Mouse (Mus musculus) cerebellum, adult 2 months (tissue): ENCODE measurements at regions not wholly inside any gene's neighbourhood (a gene's known extent, or its start where the extent isn't known, plus 50 kb on each side); places are given as distances from the start of the nearest gene placed in this dataset.

ENCODE experiments used
- CTCF ChIP-seq: fragments of 200-500 bp; IDR thresholded peaks from 2 replicates; pipeline ENCODE4 v1.5.1; 2011; ENCODE audit warnings: low read depth, mild to moderate bottlenecking, control low read depth, low read length, moderate library complexity, borderline replicate concordance; ENCODE audit not compliant: insufficient read depth
- POLR2A ChIP-seq: fragments of 200-500 bp; IDR thresholded peaks from 2 replicates; pipeline ENCODE4 v1.6.1; 2011; ENCODE audit warnings: low read length, control low read depth, borderline replicate concordance; ENCODE audit not compliant: insufficient read depth

GRCm38 (mm10) chr6:52440160-52440559, 126.9 kb downstream of the Evx1 start:
- TF ChIP-seq POLR2A (no peak), CTCF (no peak)
